Mouse (Mus musculus): ENCODE results near the gene Nup160. TPM values are rescaled to one million over a fixed set of nuclear protein-coding genes. Genes with fewer than 3 reads are reported as not detected.

Gene Nup160
- polyA plus RNA-seq, 1 experiment from 2014 or later = 11.1 TPM

GRCm38 (mm10) chr2:90708548-90708947 is 31.5 kb downstream of the Nup160 start:
- no peak overlapping the region for H3K9ac ChIP-seq (replicated peaks; ENCODE audit: low read depth)
- ATAC-seq (no peak), DNase-seq (ENCODE audit: low spot score) (no peak)
- H3K27me3 ChIP-seq (replicated peaks; ENCODE audit: insufficient read depth, low read length) = no peaks in the 10 kb centered on the region
- H3K9me3 ChIP-seq (ENCODE audit: low read length) = no peaks in the 10 kb centered on the region
- H3K36me3 ChIP-seq (ENCODE audit: insufficient read depth, low read length) = peaks cover 35% of the 10 kb centered on the region
- no peak overlapping the region for H3K4me2 ChIP-seq (replicated peaks; ENCODE audit: low read depth, low read length)
- 100% methylated on average over 1 of the region's 1 CpGs for WGBS
- H3K4me1 ChIP-seq (ENCODE audit: insufficient read depth, low read depth, low read length) = no peaks in the 10 kb centered on the region
- H3K4me3 ChIP-seq (ENCODE audit: low read depth, low read length) = no peak overlapping the region
- TF ChIP-seq EP300 (IDR thresholded peaks at IDR 0.05) (no peak), CTCF (IDR thresholded peaks at IDR 0.05) (no peak)
- no peak overlapping the region for H3K27ac ChIP-seq (ENCODE audit: low read length)

DNA sequence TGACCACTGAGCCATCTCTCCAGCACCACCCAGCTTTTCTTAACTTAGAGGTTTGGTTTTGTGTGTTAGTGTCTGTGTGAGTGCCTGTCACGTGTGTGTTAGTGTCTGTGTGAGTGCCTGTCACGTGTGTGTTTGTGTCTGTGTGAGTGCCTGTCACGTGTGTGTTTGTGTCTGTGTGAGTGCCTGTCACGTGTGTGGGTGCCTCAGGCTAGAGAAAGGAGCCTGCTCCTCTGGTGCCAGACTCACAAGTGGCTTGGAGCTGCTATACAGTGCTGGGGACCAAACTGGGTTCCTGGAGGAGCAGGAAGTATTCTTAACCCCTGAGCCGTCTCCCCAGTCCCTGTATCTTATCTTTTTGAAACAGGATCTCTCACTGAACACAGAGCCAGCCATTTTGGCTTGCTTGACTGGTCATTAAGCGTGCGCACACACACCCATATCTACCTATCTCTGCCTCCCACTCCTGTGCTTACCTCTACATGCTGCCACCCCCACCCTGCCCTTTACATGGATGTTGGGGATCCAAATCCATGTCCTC is 38.6 kb downstream of the Nup160 start:
- Histone ChIP-seq H3K27ac (ENCODE audit: low read length) (no peak overlapping the region), H3K4me1 (ENCODE audit: insufficient read depth, low read depth, low read length) (no peaks in the 10 kb centered on the region), H3K9me3 (ENCODE audit: low read length) (no peaks in the 10 kb centered on the region), H3K27me3 (replicated peaks; ENCODE audit: insufficient read depth, low read length) (no peaks in the 10 kb centered on the region), H3K36me3 (ENCODE audit: insufficient read depth, low read length) (peaks cover 20% of the 10 kb centered on the region; the same call in 1 of the 2 replicates), H3K9ac (replicated peaks; ENCODE audit: low read depth) (no peak overlapping the region), H3K4me2 (replicated peaks; ENCODE audit: low read depth, low read length) (no peak overlapping the region), H3K4me3 (ENCODE audit: low read depth, low read length) (no peak overlapping the region)
- WGBS = 88% methylated on average over 7 of the region's 7 CpGs
- ATAC-seq = no peak
- DNase-seq (ENCODE audit: low spot score) = no peak
- TF ChIP-seq CTCF (IDR thresholded peaks at IDR 0.05) (no peak), EP300 (IDR thresholded peaks at IDR 0.05) (no peak)

GRCm38 (mm10) chr2:90717366-90717765 is 40.4 kb downstream of the Nup160 start:
- H3K4me3 ChIP-seq (ENCODE audit: low read depth, low read length) = no peak overlapping the region
- no peaks in the 10 kb centered on the region for H3K9me3 ChIP-seq (ENCODE audit: low read length)
- no peak overlapping the region for H3K9ac ChIP-seq (replicated peaks; ENCODE audit: low read depth)
- no peaks in the 10 kb centered on the region for H3K4me1 ChIP-seq (ENCODE audit: insufficient read depth, low read depth, low read length)
- no peak for DNase-seq (ENCODE audit: low spot score)
- no peak for ATAC-seq
- H3K27me3 ChIP-seq (replicated peaks; ENCODE audit: insufficient read depth, low read length) = no peaks in the 10 kb centered on the region
- H3K27ac ChIP-seq (ENCODE audit: low read length) = no peak overlapping the region
- WGBS = 84% methylated on average over 4 of the region's 4 CpGs
- TF ChIP-seq EP300 (IDR thresholded peaks at IDR 0.05) = no peak
- TF ChIP-seq CTCF (IDR thresholded peaks at IDR 0.05) = no peak
- no peak overlapping the region for H3K4me2 ChIP-seq (replicated peaks; ENCODE audit: low read depth, low read length)
- peaks cover 21% of the 10 kb centered on the region for H3K36me3 ChIP-seq (ENCODE audit: insufficient read depth, low read length)

- H3K9ac ChIP-seq (replicated peaks; ENCODE audit: low read depth) = no peak overlapping the region
- no peak overlapping the region for H3K4me2 ChIP-seq (replicated peaks; ENCODE audit: low read depth, low read length)
- TF ChIP-seq EP300 (IDR thresholded peaks at IDR 0.05) (no peak), CTCF (IDR thresholded peaks at IDR 0.05) (no peak)
- no peak overlapping the region for H3K27ac ChIP-seq (ENCODE audit: low read length)
- H3K36me3 ChIP-seq (ENCODE audit: insufficient read depth, low read length) = peaks cover 26% of the 10 kb centered on the region
- no peaks in the 10 kb centered on the region for H3K9me3 ChIP-seq (ENCODE audit: low read length)
- H3K4me1 ChIP-seq (ENCODE audit: insufficient read depth, low read depth, low read length) = no peaks in the 10 kb centered on the region
- no peaks in the 10 kb centered on the region for H3K27me3 ChIP-seq (replicated peaks; ENCODE audit: insufficient read depth, low read length)
- no peak for ATAC-seq
- no peak overlapping the region for H3K4me3 ChIP-seq (ENCODE audit: low read depth, low read length)
- WGBS = 98% methylated on average over 5 of the region's 5 CpGs
- no peak for DNase-seq (ENCODE audit: low spot score)
Observed at GRCm38 (mm10) chr2:90717948-90718347, 40.9 kb downstream of the Nup160 start.

DNA sequence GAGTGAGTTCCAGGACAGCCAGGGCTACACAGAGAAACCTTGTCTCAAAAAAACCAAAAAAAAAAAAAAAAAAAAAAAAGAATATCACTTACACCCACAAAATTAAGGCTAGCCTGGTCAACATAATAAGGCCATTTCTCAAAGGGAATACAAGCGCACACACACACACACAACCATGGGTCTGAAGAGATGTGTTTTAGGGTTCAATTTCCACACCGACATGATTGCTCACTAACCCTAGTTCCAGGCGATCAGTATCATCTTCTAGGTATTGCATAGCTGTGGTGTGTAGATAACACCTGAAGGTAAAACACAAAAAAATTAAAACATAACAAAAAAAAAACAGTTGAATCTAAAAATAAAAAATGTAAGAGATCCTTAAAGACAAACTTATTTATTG is 49.8 kb downstream of the Nup160 start:
- H3K36me3 ChIP-seq (ENCODE audit: insufficient read depth, low read length) = peaks cover 29% of the 10 kb centered on the region
- TF ChIP-seq CTCF (IDR thresholded peaks at IDR 0.05) (no peak), EP300 (IDR thresholded peaks at IDR 0.05) (no peak)
- WGBS = over 99% methylated on average over 3 of the region's 3 CpGs
- no peak overlapping the region for H3K4me2 ChIP-seq (replicated peaks; ENCODE audit: low read depth, low read length)
- DNase-seq (ENCODE audit: low spot score) (no peak), ATAC-seq (no peak)
- no peaks in the 10 kb centered on the region for H3K4me1 ChIP-seq (ENCODE audit: insufficient read depth, low read depth, low read length)
- H3K9me3 ChIP-seq (ENCODE audit: low read length) = no peaks in the 10 kb centered on the region
- H3K9ac ChIP-seq (replicated peaks; ENCODE audit: low read depth) = no peak overlapping the region
- no peak overlapping the region for H3K4me3 ChIP-seq (ENCODE audit: low read depth, low read length)
- H3K27ac ChIP-seq (ENCODE audit: low read length) = no peak overlapping the region
- no peaks in the 10 kb centered on the region for H3K27me3 ChIP-seq (replicated peaks; ENCODE audit: insufficient read depth, low read length)

DNA sequence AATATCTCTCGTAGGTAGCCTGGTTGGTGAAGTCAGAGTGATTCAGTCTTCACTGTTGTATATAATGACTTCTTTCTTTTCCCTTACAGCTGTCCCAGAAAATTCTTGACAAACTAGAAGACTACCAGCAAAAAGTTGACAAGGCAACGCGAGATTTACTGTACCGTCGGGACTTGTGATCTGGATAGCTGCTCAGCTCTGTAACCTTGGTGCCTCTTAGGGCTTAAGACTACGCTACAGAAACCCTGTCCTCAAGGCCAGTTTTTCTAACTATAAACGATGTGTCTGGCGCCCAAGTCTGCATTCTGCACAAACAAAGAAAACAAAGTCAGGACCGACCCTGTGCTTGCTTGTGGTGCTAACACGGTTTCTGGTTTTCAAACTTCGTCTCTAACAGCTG is 58.3 kb downstream of the Nup160 start:
- Histone ChIP-seq H3K36me3 (ENCODE audit: insufficient read depth, low read length) (peaks cover 31% of the 10 kb centered on the region; the same call in 1 of the 2 replicates), H3K4me2 (replicated peaks; ENCODE audit: low read depth, low read length) (no peak overlapping the region), H3K4me1 (ENCODE audit: insufficient read depth, low read depth, low read length) (no peaks in the 10 kb centered on the region), H3K9me3 (ENCODE audit: low read length) (no peaks in the 10 kb centered on the region), H3K27ac (ENCODE audit: low read length) (no peak overlapping the region), H3K9ac (replicated peaks; ENCODE audit: low read depth) (no peak overlapping the region), H3K4me3 (ENCODE audit: low read depth, low read length) (no peak overlapping the region), H3K27me3 (replicated peaks; ENCODE audit: insufficient read depth, low read length) (no peaks in the 10 kb centered on the region)
- 90% methylated on average over 11 of the region's 11 CpGs for WGBS
- ATAC-seq (no peak), DNase-seq (ENCODE audit: low spot score) (no peak)
- no peak for TF ChIP-seq EP300 (IDR thresholded peaks at IDR 0.05)

DNA sequence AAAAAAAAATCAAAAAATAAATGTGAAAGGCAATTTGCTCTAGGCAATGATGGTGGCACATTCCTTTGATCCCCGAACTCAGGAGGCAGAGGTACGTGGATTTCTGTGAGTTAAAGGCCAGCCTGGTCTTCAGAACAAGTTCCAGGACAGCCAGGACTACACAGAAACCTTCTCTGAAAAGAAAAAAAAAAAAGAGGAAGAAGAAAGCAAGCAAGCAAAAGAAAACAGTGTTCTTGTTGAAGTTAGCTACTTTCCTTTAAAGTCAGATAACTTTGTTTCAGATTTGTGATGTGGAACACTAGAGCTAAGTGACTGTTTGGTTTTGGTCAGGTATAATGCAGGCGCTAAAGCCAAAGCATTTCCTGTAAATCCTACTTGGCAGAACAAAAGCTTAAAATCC is 61.8 kb downstream of the Nup160 start:
- WGBS = 88% methylated on average over 3 of the region's 3 CpGs
- no peak overlapping the region for H3K9ac ChIP-seq (replicated peaks; ENCODE audit: low read depth)
- no peak overlapping the region for H3K4me3 ChIP-seq (ENCODE audit: low read depth, low read length)
- no peak overlapping the region for H3K27ac ChIP-seq (ENCODE audit: low read length)
- TF ChIP-seq CTCF (IDR thresholded peaks at IDR 0.05) (no peak), EP300 (IDR thresholded peaks at IDR 0.05) (no peak)
- H3K4me2 ChIP-seq (replicated peaks; ENCODE audit: low read depth, low read length) = no peak overlapping the region
- H3K27me3 ChIP-seq (replicated peaks; ENCODE audit: insufficient read depth, low read length) = no peaks in the 10 kb centered on the region
- no peaks in the 10 kb centered on the region for H3K4me1 ChIP-seq (ENCODE audit: insufficient read depth, low read depth, low read length)
- H3K9me3 ChIP-seq (ENCODE audit: low read length) = no peaks in the 10 kb centered on the region
- ATAC-seq = no peak
- peaks cover 15% of the 10 kb centered on the region; the same call in 1 of the 2 replicates for H3K36me3 ChIP-seq (ENCODE audit: insufficient read depth, low read length)
- no peak for DNase-seq (ENCODE audit: low spot score)
